Mouse (Mus musculus): ENCODE results near the gene Scgb1b24.

Gene Scgb1b24

GRCm38 (mm10) chr7:33743499-33743898 is at the start of gene Scgb1b24:
Gene Scgb1b24, plus strand, starts transcription at chr7:33743799.
- no peak for DNase-seq (ENCODE audit: low spot score)

DNA sequence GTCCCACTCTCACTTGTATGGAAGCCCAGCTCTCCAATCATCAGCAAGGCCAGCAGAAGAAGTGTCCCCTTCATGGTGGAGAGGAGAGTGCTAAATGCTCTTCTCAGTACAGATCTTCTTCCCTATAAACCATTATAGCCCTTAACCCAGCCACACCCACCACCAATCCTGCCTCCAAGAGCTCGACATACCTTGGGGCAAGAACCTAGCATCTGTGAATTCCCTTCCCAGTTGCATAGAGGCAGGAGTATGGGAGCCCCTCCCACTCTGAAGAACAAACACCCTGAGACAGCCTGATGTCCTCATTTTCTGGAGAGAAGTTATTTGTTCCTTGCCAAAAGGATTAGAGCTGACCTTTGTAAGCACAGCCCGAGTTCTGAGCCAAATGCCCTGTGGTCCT is 4.4 kb upstream of the Scgb1b24 start, which contains the start of gene Scgb2b24:
Gene Scgb2b24 (minus strand): TSS at position 101 of the 400 bp plus-strand sequence.
- DNase-seq (ENCODE audit: low spot score): no peak
